Mouse (Mus musculus) liver, embryonic 14.5 days (tissue): ENCODE measurements around the gene Ankrd13b.

Source experiments
- CTCF ChIP-seq: IDR thresholded peaks from 2 replicates; pipeline ENCODE4 v1.5.1; 2016; ENCODE audit warnings: antibody characterized with exemption, low read depth, control low read depth
- EP300 ChIP-seq: IDR thresholded peaks from 2 replicates; pipeline ENCODE4 v1.6.1; 2016; ENCODE audit warnings: antibody characterized with exemption, low read depth

- no peak for TF ChIP-seq CTCF
- no peak for TF ChIP-seq EP300
Measured at GRCm38 (mm10) chr11:77472775-77473174, 16.7 kb downstream of the Ankrd13b start.
